Mouse (Mus musculus): ENCODE results near the gene Igfbp4. TPM values are rescaled to one million over a fixed set of nuclear protein-coding genes. Genes with fewer than 3 reads are reported as not detected.
A peak's percentile ranks its signal among the peaks of the same experiment; 100 is the strongest.

The Igfbp4 gene
- polyA plus RNA-seq, 1 experiment from 2014 or later: 513 TPM

DNA sequence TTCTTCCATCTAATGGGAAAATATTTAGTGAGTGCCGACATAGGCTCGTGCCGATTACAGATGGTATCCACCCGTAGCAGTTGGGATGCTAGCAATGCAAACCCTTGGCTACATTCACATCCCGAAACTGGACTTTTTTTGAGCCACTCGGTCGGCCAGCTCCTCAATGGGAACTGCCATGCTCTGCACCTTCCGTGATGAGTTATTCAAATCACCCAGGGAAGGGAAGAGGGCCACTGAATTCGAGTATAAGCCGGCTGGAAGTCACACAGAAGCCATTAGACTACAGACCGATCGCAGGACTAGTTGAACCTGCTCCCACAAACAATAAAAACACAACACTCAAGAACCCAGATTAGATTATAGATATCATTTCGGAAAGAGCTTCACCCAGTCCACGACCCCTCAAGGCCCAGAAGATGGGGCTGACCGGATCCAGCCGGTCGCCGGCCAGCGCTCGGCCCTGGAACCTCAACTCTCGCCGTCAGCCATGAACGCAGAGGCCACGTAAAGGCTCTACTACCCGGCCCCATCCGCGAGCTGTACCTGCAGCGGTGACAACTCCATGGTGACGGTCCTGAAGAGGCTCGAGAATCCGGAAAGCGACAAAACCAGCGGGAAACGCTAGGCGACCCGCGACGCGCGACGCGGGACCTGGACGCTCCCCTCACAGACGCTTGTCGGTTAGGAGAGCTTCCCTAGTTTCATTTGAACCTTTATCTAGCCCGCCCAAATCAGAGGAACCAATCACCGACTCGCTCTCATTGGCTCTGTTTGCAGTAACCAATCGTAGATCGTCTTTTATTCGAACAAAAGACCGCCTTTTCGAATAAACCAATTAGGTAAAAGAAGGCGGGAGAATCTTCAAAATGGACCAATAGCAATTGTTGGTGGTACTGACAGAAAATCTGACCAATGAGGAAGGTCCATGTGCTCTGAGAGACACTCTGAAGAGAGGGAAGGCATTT is 17.3 kb upstream of the Igfbp4 start, which contains the start of gene Top2a:
Gene Top2a, minus strand, starts transcription at position 690 of the 968 bp plus-strand sequence.
- peak; percentile 95 for ATAC-seq (ENCODE audit: insufficient read depth, low FRiP score, low read depth)
- peak within 1 kb of the TSS; percentile 56 for H3K9ac ChIP-seq
- H3K4me1 ChIP-seq: peaks cover 4% of the 10 kb centered on the region; the same call in 1 of the 2 replicates
- under 1% methylated on average over 54 of the region's 54 CpGs for WGBS
- H3K9me3 ChIP-seq: no peaks in the 10 kb centered on the region
- H3K36me3 ChIP-seq: peaks cover 11% of the 10 kb centered on the region
- no peaks in the 10 kb centered on the region for H3K27me3 ChIP-seq (replicated peaks)
- H3K27ac ChIP-seq: peak within 1 kb of the TSS; percentile 77
- peak within 1 kb of the TSS; percentile 65 for H3K4me2 ChIP-seq
- H3K4me3 ChIP-seq (replicated peaks): peak within 1 kb of the TSS; percentile 76

DNA sequence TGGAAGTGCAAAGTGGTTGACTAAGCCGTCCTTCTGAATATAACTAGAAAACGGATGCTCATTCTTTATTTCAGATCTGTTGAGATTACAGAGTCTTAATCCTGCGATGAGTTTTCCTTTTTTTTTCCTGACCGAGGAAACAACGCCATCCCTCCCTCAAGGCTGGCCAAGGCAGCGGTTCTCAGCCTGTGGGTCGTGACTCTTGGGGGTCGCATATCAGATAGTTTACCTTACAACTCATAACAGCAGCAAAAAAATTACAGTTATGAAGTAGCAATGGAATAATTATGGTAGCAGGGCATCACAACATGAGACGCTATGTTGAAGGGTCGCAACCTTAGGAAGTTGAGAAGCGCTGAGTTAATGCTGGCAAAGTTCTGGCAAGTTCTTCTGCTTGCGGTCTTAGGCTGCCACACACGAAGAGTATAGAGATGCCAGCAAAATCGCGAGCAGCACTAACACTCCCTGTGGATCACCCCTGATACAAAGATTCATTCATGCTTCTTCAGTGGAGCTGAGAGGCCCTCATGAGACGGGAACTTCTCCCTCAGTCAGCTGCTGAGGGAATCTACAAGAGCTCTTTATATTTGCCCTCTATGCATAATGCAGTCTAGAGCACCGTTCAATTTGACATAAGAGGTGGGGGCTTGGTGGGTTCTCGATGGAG is 16.4 kb upstream of the Igfbp4 start:
- Histone ChIP-seq H3K27ac (peak overlapping the region; percentile 77), H3K4me2 (peak overlapping the region; percentile 65), H3K4me3 (replicated peaks) (peak overlapping the region; percentile 76), H3K9ac (no peak overlapping the region), H3K36me3 (peaks cover 8% of the 10 kb centered on the region), H3K27me3 (replicated peaks) (no peaks in the 10 kb centered on the region), H3K4me1 (peaks cover 4% of the 10 kb centered on the region; the same call in 1 of the 2 replicates), H3K9me3 (no peaks in the 10 kb centered on the region)
- WGBS: 36% methylated on average over 18 of the region's 18 CpGs
- ATAC-seq (ENCODE audit: insufficient read depth, low FRiP score, low read depth): 0 out of 2 replicates have a peak, but pooled peaks have one; percentile 3

DNA sequence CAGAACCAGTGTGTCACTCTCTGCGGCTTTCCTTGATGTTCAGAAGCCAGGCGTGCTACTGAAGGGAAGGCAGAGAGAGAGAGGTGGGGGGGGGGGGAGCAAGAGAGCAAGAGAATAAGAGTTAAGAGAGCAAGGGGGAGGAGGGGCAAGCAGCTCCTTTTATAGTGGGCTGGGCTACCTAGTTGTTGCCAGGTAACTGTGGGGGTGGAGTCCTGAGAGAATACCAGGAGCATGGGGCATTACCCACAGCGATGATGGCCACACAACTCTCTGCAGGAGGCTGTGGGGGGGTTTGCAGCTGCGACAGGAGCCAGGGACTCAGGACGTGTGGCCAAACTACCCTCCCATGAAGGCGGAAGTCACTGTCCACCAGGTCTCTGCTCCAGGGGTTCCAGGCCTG is 15.2 kb upstream of the Igfbp4 start:
- H3K4me1 ChIP-seq: peaks cover 4% of the 10 kb centered on the region; the same call in 1 of the 2 replicates
- no peak for ATAC-seq (ENCODE audit: insufficient read depth, low FRiP score, low read depth)
- no peaks in the 10 kb centered on the region for H3K9me3 ChIP-seq
- H3K4me3 ChIP-seq (replicated peaks): no peak overlapping the region
- no peaks in the 10 kb centered on the region for H3K27me3 ChIP-seq (replicated peaks)
- H3K9ac ChIP-seq: no peak overlapping the region
- no peak overlapping the region for H3K27ac ChIP-seq
- WGBS: 86% methylated on average over 6 of the region's 6 CpGs
- H3K4me2 ChIP-seq: no peak overlapping the region
- H3K36me3 ChIP-seq: no peaks in the 10 kb centered on the region; the same call in 1 of the 2 replicates

DNA sequence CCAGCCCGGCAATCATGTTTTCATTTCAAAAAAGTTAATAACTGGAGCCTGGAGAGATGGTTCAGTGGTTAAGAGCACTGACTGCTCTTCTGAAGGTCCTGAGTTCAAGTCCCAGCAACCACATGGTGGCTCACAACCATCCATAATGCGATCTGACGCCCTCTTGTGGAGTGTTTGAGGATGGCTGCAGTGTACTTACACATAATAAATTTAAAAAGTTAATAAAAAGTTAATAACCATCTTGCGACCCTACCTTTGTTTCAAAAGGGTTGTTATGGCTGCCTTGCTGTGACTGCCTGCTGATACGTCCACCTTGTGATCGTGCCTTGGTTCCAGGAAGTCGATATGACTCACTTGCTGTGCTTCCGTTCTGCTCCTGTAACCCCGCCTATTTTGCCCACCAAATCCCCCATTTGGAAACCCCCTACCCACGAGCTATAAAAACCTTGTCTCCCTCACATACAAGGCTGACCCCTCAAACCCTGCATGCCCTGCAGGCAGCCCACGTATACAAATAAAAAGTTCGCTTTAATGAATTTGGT is 14.1 kb upstream of the Igfbp4 start:
- Histone ChIP-seq H3K36me3 (no peaks in the 10 kb centered on the region), H3K4me1 (peaks cover 4% of the 10 kb centered on the region; the same call in 1 of the 2 replicates), H3K9ac (no peak overlapping the region), H3K4me2 (no peak overlapping the region), H3K9me3 (no peaks in the 10 kb centered on the region), H3K27me3 (replicated peaks) (no peaks in the 10 kb centered on the region), H3K27ac (no peak overlapping the region), H3K4me3 (replicated peaks) (no peak overlapping the region)
- WGBS: 82% methylated on average over 12 of the region's 12 CpGs
- no peak for ATAC-seq (ENCODE audit: insufficient read depth, low FRiP score, low read depth)

DNA sequence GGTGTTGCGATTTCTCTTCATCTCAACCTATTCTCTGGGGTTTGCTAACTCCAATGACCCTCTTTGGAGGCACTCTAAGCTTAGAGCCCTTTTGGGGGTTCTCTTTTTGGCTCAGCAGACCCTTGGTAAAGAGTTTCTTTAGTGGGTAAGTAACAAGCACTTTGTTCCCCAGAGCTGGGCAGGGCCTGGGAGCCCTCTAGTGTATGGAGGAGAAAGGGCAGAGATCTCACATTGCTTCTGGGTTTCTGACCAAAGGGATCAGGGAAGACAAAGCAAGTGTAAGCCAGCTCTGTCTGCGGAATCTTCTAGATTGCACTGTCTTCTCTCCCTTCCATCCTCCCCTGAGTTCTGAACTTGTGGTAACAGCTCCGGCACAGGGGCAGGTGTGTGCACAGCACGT is 5.7 kb upstream of the Igfbp4 start:
- H3K4me1 ChIP-seq: no peaks in the 10 kb centered on the region
- WGBS: 63% methylated on average over 4 of the region's 4 CpGs
- no peaks in the 10 kb centered on the region for H3K9me3 ChIP-seq
- no peaks in the 10 kb centered on the region for H3K27me3 ChIP-seq (replicated peaks)
- no peak for ATAC-seq (ENCODE audit: insufficient read depth, low FRiP score, low read depth)
- H3K27ac ChIP-seq: no peak overlapping the region
- no peaks in the 10 kb centered on the region for H3K36me3 ChIP-seq
- no peak overlapping the region for H3K9ac ChIP-seq
- H3K4me3 ChIP-seq (replicated peaks): no peak overlapping the region
- no peak overlapping the region for H3K4me2 ChIP-seq

DNA sequence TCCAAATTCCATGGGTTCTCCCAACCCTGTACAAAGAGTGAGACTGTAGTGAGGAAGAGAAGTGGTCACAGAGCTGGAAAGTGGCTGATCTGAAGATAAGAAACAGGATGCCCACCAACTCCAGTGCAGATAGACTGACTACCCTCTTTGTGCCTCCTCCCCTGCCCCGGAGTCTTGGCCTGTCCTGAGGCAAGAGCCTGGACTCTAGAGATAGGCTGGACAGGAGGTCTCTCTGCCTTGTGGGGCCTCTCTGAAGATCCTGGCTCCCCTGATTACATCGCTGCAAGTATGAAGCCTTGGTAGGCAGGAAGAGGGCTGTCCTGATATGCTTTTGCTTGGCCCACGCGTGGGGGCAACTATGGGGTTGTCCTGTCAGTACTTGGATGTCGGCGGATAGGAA is 4.8 kb upstream of the Igfbp4 start:
- no peak for ATAC-seq (ENCODE audit: insufficient read depth, low FRiP score, low read depth)
- H3K4me1 ChIP-seq: no peaks in the 10 kb centered on the region
- H3K4me3 ChIP-seq (replicated peaks): no peak overlapping the region
- H3K36me3 ChIP-seq: no peaks in the 10 kb centered on the region
- no peak overlapping the region for H3K27ac ChIP-seq
- H3K9ac ChIP-seq: no peak overlapping the region
- 72% methylated on average over 6 of the region's 6 CpGs for WGBS
- H3K27me3 ChIP-seq (replicated peaks): no peaks in the 10 kb centered on the region
- no peaks in the 10 kb centered on the region for H3K9me3 ChIP-seq
- H3K4me2 ChIP-seq: no peak overlapping the region

DNA sequence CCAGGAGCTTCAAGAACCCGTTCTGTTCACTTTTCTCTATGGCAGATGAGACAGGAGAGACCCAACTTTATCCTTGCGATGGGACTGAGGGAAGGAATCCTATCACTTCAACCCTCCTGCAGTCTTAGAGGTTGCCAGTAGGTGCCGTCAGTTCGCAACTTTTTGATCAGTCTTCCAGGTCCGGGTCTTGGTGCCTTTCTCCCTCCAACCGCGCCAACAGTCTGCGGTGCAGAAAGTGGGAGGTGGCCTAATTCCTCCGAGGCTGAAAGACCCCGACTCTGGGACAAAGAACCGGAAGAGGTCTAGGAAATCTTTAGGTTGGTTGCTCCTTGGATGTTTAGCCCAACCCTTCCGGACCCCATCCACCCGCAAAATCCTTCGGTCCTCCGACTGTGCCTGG is 1.3 kb upstream of the Igfbp4 start:
- Histone ChIP-seq H3K4me2 (peak overlapping the region; percentile 92), H3K4me1 (peaks cover 17% of the 10 kb centered on the region; the same call in 1 of the 2 replicates), H3K9ac (peak overlapping the region; percentile 17; the same call in 1 of the 2 replicates), H3K9me3 (no peaks in the 10 kb centered on the region), H3K36me3 (no peaks in the 10 kb centered on the region), H3K27ac (peak overlapping the region; percentile 95), H3K4me3 (replicated peaks) (peak overlapping the region; percentile 75), H3K27me3 (replicated peaks) (no peaks in the 10 kb centered on the region)
- peak; percentile 25; the same call in 1 of the 2 replicates for ATAC-seq (ENCODE audit: insufficient read depth, low FRiP score, low read depth)
- under 1% methylated on average over 15 of the region's 15 CpGs for WGBS

DNA sequence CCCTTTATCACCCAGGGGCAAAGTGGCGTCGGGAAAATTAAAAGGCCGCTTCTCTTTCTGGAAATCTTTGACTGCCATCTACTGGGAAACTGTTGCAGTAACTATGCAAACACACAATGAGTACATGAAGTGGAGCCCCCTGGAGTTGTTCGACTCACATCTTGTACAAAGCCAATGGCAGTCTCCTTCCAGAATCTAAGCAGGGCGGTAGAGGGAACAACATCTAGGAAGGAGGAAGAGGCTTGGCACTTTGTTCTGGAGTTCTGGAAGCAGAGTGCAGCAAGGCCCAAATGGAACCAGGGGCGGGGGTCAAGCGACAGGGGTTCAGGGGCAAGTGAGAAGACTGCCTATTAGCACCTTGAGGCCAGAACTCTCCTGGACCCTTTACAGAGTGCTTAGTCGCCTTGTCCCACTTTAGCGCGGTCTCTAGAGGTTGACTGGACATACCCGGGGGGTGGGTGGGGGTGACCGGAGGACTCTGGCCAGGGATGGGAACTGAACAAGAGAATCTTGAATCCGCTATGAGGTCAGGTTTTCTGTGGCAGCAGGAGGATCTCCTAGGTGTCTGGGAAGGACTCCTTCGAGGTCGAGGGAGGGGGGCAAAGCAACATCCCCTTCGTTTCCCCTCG is 584 bp upstream of the Igfbp4 start:
- ATAC-seq (ENCODE audit: insufficient read depth, low FRiP score, low read depth): peak; percentile 11; the same call in 1 of the 2 replicates
- no peaks in the 10 kb centered on the region for H3K36me3 ChIP-seq
- peak overlapping the region; percentile 90 for H3K9ac ChIP-seq
- peaks cover 24% of the 10 kb centered on the region; the same call in 1 of the 2 replicates for H3K4me1 ChIP-seq
- no peaks in the 10 kb centered on the region for H3K9me3 ChIP-seq
- 2% methylated on average over 17 of the region's 17 CpGs for WGBS
- peak overlapping the region; percentile 75 for H3K4me3 ChIP-seq (replicated peaks)
- H3K27ac ChIP-seq: peak overlapping the region; percentile 95
- peak overlapping the region; percentile 92 for H3K4me2 ChIP-seq
- no peaks in the 10 kb centered on the region for H3K27me3 ChIP-seq (replicated peaks)

DNA sequence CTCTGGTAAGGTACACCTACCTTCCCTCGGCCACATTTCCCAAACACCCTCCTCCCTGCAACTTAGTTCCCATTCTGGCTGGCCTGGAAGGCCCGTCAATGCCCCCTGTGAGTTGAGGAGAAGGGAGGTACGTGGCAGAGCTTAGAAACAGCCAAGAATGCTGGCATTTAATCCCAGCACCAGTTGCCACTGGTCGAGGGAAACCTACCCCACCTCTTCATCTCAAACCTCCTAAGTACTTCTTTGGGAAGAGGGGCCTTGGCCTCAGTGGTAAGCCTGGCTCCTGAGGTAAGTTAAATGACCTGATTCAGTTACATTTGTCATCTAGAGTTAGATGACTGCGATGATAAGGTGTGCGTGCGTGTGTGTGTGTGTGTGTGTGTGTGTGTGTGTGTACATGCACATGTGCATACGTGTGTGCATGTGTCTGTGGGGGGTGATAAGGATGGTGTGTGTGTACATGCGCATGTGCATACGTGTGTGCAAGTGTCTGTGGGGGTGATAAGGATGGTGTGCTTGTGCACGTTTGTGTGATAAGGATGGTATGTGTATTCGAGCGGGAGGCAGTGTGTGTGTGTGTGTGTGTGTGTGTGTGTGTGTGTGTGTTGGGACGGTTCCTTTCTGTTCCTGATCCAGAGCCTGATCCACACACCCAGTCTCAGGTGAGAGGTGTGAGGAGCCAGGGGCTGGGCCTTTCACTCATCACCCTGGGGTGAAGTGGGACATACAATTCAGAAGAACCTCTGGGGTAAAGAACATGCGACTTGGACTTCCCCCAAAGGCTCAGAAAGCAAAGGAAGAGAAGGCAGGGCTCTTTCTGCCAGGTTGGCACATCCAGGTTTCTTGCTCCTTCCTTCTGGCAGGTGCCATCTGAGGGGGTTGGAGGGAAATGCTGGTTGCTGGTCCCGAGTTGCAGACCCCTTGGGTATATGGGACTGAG is 1.1 kb downstream of the Igfbp4 start:
- no peak for ATAC-seq (ENCODE audit: insufficient read depth, low FRiP score, low read depth)
- no peaks in the 10 kb centered on the region for H3K36me3 ChIP-seq
- peaks cover 38% of the 10 kb centered on the region for H3K4me1 ChIP-seq

DNA sequence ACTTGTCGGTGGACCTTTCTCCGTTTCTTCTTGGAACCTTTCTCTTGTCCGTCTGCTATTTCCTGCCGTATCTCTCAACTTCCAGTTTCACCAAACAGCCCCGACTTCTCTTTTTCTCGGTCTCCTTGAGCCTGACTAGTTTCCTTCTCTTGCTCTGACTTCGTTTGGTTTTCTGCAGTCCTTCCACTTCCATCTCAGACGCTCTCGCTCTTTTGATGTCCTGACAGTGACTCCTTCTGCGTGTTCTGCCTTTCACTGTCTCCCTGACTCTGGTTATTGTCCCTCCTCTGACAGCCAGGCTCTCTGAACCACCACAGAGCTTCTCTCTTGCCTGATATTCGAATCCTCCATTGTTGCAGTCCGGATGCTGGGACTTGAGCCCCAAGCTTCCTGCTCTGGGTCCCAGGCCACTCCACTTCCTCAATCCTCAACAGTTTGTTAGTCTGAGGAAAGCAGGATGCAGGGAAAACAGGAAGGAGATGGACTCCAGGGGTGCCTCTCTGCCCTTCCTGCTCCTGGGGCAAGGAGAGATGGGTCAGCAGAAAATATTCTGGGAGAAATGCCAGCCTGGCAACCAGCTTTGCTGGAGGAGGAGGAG is 1.9 kb downstream of the Igfbp4 start:
- no peak for ATAC-seq (ENCODE audit: insufficient read depth, low FRiP score, low read depth)
- 22% methylated on average over 12 of the region's 12 CpGs for WGBS
- H3K9me3 ChIP-seq: no peaks in the 10 kb centered on the region
- peak overlapping the region; percentile 95 for H3K27ac ChIP-seq
- H3K4me1 ChIP-seq: peaks cover 46% of the 10 kb centered on the region
- no peaks in the 10 kb centered on the region for H3K27me3 ChIP-seq (replicated peaks)
- H3K4me2 ChIP-seq: peak overlapping the region; percentile 92
- H3K4me3 ChIP-seq (replicated peaks): peak overlapping the region; percentile 75
- H3K36me3 ChIP-seq: peaks cover 1% of the 10 kb centered on the region; the same call in 1 of the 2 replicates
- peak overlapping the region; percentile 29; the same call in 1 of the 2 replicates for H3K9ac ChIP-seq

More for the DNA sequence above, 1.1 kb downstream of the Igfbp4 start:
- Histone ChIP-seq H3K4me2 (peak overlapping the region; percentile 92), H3K9ac (peak overlapping the region; percentile 90; the same call in 1 of the 2 replicates), H3K4me3 (replicated peaks) (peak overlapping the region; percentile 75), H3K9me3 (no peaks in the 10 kb centered on the region), H3K27ac (peak overlapping the region; percentile 95), H3K27me3 (replicated peaks) (no peaks in the 10 kb centered on the region)
- WGBS: 28% methylated on average over 15 of the region's 16 CpGs
